Mouse (Mus musculus) frontal cortex, postnatal 10 days (tissue): ENCODE data around the gene Rbm34.
A peak's percentile ranks its signal among the peaks of the same experiment; 100 is the strongest.
"Not testable (repeated sequence)": the region's sequence is repeated elsewhere in the genome, so short reads cannot be mapped to it uniquely, and the experiment has no call there.

Experiments
- DNase-seq, 2 experiments: peaks; one replicate each; pipeline ENCODE4 v3.0.0; 2022; ENCODE audit warnings: low spot score in 2 of 2, mixed read lengths in 1 of 2

The Rbm34 gene

DNA sequence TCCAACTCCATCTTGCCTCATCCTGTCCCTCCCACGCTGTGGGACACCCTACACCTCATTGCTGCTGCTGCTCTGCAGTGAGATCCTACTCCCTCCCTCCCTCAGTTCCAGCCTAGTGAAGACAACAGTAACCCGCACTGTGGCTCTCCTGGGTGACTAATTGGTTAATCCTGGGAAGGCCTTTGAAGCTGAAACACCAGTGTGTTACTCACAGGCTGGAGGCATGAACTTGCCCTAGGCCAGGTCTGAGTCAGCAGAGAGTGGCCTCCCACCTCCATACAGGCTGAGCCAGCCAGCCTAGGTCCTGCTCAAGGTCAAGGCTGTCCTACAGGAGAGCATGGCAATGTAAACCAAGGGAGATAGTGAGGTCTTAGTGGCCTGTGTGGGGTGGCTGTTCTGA is 51.6 kb downstream of the Rbm34 start:
- DNase-seq, result no peak

DNA sequence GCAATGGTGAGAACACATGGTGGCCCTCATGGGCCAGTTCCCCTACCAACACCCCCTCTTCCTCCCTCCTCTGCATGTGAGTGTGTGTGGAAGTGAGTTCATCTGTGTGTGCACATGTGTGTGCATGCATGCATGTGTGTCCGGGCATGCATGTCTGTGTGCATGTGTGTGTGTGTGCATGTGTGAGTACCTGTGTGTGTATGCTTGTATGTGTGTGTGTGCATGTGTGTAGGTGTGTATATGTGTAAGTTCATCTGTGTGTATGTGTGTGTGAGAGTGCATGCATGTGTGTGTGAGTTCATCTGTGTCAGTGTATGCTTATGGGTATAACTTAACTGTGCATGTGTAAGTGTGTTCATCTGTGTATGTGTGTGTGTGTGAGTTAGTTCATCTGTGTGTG is 52.5 kb downstream of the Rbm34 start:
- DNase-seq, result no peak

DNA sequence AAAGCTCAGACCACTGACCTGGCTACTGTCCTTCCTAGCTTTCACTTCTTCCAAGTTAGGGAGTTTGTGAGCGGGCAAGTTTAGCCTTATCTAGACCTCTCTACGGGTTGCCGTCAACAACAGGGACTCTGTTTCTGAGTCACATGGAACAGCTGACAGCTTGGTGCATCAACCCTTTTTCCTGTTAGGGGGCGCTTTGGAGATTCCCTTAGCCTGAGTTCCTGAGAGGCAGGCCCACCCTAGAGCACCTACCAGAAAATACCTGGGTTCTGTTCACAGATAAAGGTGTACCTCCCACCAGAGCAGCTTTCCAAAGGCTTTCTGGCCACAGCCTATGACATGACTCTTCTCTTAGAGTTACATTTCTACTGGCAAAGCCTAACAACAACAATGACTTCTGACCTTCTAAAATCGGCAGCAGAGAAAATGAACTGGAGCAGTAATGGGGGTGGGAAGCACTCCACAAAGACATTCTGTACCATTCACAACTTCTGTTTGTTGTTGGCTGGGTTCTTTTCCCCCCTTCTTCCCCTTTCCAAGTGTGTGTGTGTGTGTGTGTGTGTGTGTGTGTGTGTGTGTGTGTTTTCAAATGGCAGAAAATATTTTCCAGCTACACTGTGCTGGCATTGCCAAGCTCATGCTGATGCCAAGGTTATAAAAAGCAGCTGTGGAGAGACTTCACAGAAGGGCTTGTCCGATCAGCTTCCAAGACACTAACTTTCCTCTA is 53.5 kb downstream of the Rbm34 start:
- DNase-seq, result no peak

DNA sequence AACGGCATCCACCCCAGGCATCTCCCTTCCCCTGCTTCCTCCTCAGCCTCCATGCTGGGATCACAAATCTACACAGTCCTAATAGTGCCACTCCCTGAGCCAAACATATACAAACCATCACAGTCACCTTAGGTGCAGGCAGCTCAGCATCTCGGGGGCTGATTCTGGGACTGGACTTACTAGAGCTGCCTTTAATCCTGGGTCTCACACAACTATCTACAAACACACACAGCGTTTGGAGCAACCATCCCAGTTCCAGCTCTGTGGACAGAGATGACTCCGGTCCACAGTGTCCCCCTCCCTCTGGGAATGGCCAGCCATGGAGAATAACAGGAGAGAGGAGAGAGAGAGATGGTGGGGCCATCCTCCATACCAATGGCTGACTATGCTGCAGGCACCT is 54.3 kb downstream of the Rbm34 start:
- no peak for DNase-seq

DNA sequence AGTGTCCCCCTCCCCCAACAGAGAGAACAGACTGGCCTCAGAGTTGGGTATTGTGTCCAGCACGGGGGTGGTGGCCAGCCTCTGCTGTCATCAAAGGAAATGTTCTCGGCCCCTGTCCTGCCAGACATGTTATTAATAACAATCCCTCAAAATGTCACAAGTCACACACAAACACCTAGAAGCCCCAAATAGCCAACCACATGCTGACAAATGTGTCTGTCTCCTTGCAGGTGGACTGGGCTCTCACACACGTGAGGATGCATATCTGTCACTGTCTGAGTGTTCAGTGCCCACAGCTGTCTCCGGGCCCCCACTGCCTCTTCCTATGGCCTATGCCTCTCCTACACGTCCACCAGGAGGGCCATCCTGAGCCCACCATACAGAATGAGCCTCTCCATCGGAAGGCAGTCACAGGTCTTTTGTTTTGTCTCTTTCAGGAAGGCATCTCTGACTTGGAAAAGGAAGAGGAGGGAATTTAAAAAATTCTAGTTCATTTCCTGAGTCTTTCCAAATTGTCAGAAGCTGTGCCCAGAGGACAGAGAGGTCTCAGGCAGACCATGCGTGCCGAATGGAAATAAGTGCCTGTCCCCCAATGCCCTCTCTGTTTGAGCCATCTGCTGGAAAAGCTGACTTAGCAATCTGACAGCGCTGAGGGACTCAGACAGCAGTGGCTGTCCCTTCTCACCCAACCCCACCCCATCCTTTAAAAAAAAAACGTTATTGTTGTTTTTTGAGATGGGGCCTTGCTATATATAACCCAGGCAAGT is 56.1 kb downstream of the Rbm34 start:
- DNase-seq, result no peak

DNA sequence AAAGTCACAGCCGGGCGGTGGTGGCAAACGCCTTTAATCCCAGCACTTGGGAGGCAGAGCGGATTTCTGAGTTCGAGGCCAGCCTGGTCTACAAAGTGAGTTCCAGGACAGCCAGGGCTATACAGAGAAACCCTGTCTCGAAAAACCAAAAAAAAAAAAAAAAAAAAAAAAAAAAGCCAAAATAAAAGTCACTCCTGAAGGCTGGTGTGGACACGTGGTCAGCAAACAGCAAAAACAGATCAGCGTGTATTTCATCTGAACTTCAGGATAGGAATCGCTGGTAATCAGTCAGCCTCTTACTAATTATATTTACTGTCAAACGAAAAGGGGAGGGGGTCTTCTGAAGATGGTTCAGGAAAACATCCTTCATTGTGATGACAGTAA is 56.8 kb downstream of the Rbm34 start:
- not testable (repeated sequence) for DNase-seq

DNA sequence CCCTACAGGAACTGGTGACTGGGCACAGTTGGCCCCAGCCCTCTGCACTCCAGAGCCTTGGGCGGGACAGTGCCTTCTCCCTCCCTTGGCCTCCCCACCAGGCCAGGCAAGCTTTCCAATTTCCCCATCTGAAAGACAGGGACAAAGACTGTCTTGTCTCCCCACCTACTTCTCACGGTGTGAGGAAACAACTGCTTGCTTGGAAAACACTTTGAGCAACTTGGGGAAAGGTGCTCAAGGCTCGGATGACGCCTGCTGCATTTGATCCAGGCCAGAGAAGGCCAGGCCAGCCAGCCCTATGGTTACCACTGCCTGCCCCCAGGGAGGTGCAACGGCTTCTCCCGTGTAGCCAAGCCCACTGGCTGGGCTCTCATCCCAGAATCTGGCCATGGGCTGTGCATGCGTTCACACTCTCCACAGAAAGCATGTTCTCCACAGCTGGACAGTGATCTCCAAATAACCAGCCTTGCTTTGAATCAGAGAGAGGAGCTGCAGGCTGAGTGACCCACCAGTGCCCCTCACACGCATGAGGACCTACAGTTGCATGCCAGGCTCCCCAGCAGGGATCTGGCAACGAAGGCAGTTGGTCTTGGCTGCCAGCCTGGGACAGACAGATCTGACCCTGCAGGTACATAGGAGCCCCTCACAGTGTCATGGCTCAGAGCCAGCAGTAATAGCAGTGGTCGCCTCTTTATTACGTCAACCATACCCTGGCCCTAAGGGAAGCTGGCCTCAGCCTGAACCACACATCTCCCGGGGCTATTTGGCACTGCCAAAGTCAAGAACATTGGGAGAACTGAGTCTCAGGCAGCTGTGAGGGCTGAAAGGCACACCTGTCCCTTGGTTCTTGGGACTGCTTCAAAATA is 57.4 kb downstream of the Rbm34 start:
- no peak for DNase-seq

DNA sequence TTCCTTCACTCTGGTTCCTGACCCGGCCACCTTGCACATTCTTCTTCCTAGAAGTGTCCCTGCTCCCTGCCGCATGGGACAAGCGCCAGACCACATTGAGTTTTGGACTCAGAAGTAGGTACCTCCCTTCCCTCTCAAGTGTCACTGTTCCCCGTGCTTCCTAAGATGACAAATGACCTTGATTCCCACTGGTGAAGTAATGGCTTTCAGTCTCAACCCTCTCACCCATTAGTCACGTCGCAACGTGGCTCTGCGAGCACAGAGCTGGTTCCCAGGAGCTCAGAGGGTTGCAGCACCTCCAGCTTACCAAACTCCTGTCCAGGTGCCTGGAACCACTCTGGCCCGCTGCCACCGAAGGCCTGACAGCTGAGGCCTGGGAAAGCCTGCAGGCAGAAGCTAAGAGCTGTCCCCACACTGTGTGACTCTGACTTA is 61.5 kb downstream of the Rbm34 start:
- no peak for DNase-seq

DNA sequence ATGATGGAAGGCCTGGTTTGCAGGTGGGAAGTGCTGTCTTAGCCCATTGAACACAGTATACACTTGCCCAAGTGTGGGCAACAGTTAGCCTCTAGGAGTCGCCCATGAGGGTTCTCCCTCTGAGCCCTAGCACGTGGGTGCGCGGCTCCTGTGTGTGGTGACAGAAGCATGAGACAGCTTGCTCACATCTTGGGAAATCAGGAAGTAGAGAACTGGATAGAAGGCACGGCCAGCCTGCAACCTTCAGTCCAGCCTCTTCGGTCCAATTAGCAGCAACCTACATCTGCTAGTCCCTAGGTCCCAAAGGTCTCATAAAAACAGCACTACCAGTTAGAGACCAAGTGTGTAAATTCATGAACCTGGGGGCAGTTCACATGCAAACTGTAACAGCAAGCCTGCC is 62.1 kb downstream of the Rbm34 start:
- DNase-seq, result no peak

DNA sequence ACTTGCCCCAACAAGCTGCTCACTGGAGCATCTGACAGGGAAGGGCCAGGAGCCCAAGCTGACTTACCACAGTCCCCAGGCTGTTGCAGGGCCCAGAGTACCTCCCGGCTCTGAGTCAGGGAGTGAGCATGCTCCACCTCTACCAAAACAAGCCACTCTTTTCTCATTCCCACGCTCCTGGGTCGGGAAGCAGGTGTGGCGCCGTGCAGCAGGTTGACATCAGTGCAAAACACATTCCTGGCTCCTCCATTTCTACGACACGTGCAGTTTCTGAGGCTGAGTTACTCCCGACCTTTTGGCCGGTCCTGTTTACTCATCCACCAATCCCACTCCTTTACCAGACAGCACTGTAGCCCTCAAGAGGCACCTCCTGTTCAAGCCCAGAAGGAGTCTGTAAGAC is 62.9 kb downstream of the Rbm34 start:
- DNase-seq, result no peak

DNA sequence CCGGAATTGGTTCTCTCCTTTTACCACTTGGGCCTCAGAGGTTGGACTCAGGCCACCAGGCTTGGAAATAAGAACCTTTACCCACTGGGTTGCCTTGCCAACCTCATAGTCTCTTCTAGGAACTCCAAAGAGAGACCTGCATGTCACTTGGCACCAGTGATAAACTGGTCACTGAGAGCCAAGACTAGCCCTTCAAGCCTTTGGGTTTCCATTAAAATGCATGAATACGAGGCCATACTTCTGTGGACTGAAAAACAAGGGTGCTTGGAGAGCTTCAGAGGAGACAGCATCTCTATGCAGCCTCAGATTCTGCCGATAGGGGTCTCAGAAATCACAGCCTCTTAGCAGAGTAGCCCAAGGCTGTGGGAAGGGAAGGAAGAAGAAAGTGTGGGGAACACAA is 63.5 kb downstream of the Rbm34 start:
- peak in 1 of 2 experiments; percentile 56 for DNase-seq

DNA sequence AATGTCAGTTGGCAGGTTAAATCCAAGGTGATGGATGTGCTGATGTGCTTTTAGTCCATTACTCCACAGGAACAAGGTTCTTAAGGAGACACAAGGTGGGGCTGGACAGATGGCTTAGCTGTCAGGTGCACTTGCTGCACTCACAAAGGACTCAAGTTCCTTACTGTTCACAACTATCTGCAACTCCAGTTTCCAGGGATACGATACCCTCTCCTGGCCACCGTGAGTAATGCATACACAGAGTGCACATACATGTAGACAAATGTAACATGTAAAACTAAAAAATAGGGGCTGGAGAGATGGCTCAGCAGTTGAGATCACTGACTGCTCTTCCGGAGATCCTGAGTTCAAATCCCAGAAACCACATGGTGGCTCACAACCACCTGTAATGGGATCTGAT is 65.5 kb downstream of the Rbm34 start:
- DNase-seq, result no peak

DNA sequence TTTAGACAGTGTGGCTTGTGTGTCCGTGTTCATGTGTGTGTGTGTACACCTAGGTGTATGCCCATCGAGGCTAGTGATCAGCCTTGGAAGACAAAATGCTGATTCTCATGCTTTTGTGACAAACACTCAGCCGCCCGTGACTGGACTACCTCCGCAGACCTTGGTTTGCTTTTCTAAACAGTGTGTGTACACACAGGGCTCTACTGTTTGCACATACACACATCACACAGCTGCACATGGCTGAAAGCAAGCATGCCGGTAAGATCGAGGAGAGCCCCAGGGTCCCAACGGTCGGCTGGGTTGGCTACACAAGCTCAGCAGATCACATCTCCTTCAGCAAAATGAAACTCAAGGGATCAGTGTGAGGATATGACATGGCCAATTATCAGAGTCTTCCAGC is 66.9 kb downstream of the Rbm34 start:
- DNase-seq, result no peak

DNA sequence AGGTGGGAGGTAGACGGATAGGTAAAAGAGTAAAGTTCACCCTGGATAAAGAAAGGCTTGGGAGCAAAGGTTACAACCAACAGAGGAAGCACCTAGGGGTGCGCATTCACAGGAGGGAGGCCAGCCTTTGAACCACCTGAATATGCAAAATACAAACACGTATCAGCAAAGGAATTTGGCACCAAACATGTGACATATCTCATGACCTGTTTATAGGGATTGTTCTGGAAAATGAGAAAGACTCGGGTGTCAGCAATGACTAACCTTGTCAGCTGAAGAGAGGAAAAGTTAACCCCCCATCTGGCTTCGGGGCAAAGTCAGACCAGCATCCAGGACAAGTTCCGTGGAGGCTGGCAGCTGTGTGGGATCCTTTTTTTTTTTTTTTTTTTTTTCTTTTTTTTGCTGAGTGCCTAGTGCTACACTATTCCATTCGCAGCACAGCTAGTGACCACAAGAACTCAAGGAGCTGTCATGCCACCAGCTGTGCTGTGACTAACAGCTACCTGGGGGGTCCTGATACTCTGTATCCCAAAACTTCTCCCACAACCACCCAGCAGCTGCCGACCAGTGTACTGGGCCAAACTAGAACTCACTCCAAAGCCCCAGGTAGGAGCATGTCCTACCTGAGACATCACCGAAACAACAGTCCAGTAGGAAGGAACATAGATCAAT is 67.5 kb downstream of the Rbm34 start:
- no peak for DNase-seq

DNA sequence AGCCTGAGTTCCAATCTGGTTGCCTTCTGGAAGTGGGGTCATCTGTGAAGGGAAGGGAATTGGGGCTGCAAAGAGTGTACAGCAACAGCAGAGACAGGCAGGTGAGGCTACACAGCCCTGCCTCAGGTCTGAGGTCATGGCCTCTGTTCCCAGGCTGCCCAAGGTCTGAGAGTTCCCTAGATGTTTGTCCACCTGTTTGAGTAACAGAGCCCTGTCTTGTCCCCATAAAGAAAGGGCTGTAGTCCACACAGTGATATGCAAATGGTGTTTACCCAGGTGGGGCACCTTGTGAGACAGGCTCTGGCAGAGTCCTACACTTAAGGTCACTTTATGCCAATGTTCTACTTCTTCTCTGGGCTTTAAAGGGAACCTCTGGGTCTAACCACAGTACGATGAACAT is 69.3 kb downstream of the Rbm34 start:
- no peak for DNase-seq

DNA sequence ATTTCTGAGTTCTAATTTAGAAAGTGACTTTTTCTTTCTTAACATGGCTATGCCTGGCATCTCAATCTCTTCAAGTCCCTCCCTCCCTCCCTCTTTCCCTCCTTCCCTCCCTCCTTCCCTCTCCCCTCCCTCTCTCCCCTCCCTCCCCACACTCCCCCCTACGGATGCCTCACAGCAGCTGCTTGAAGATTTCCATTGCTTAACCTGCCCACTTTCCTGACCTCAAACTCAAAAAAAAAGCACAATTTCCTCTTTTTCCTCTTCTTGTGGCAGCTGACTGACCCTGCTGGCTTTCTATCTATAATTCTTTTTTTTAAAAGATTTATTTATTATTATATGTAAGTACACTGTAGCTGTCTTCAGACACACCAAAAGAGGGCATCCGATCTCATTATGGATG is 69.8 kb downstream of the Rbm34 start:
- no peak for DNase-seq
